Mouse (Mus musculus) thymus, adult 2 months (tissue): ENCODE measurements at regions not wholly inside any gene's neighbourhood (a gene's known extent, or its start where the extent isn't known, plus 50 kb on each side); places are given as distances from the start of the nearest gene placed in this dataset.

Source experiments
- CTCF ChIP-seq: fragments of 200-500 bp; IDR thresholded peaks from 2 replicates; pipeline ENCODE4 v1.5.1; 2012; ENCODE audit warnings: mild to moderate bottlenecking, control low read depth, low read length, moderate library complexity, borderline replicate concordance; ENCODE audit not compliant: control insufficient read depth, poor library complexity, insufficient read depth; ENCODE audit errors: extremely low read depth
- POLR2A ChIP-seq: fragments of 200-500 bp; IDR thresholded peaks from 2 replicates; pipeline ENCODE4 v1.6.1; 2012; ENCODE audit warnings: mild to moderate bottlenecking, low read length, control low read depth, moderate library complexity; ENCODE audit not compliant: control insufficient read depth, poor library complexity, insufficient read depth; ENCODE audit errors: extremely low read depth

- TF ChIP-seq POLR2A (no peak), CTCF (no peak)
Measured at GRCm38 (mm10) chr7:113105359-113105758, 101.9 kb upstream of the Arntl start.
